Mouse (Mus musculus) ES-Bruce4 (cell line): ENCODE measurements at regions not wholly inside any gene's neighbourhood (a gene's known extent, or its start where the extent isn't known, plus 50 kb on each side); places are given as distances from the start of the nearest gene placed in this dataset.
"Not testable (repeated sequence)": the region's sequence is repeated elsewhere in the genome, so short reads cannot be mapped to it uniquely, and the experiment has no call there.

ENCODE experiments used
- CTCF ChIP-seq: IDR thresholded peaks from one replicate; pipeline ENCODE4 v1.8.1; 2011; ENCODE audit warnings: low read depth, low read length
- EP300 ChIP-seq: IDR thresholded peaks from 2 replicates; pipeline ENCODE4 v1.6.1; 2011; ENCODE audit warnings: low read depth, low read length; ENCODE audit not compliant: insufficient read depth
- POLR2A ChIP-seq: IDR thresholded peaks from one replicate; pipeline ENCODE4 v1.8.1; 2011; ENCODE audit warnings: low read length; ENCODE audit not compliant: insufficient read depth

DNA sequence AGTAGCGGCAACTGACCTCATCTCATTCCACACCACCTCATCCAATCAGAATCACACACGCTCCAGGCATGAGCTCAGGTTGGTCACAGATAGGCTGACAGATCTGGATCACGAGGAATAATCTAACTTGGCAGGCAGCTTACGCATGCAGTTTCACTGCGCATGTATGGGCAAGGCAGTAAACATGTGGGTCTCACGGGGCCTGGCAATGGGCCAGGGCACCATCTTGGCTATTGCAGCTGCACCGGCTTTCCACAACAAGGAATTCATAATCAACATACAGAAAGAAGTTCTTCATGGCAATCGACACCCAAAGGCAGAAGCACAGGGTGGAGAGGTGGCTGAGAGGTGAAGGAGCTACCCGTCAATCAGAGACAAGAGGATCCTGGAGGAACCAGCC is 381.0 kb upstream of the Jmjd1c start:
- not testable (repeated sequence) for TF ChIP-seq POLR2A, CTCF, EP300
